Mouse (Mus musculus): ENCODE data around the gene Mast3.
A peak's percentile ranks its signal among the peaks of the same experiment; 100 is the strongest.

The Mast3 gene

DNA sequence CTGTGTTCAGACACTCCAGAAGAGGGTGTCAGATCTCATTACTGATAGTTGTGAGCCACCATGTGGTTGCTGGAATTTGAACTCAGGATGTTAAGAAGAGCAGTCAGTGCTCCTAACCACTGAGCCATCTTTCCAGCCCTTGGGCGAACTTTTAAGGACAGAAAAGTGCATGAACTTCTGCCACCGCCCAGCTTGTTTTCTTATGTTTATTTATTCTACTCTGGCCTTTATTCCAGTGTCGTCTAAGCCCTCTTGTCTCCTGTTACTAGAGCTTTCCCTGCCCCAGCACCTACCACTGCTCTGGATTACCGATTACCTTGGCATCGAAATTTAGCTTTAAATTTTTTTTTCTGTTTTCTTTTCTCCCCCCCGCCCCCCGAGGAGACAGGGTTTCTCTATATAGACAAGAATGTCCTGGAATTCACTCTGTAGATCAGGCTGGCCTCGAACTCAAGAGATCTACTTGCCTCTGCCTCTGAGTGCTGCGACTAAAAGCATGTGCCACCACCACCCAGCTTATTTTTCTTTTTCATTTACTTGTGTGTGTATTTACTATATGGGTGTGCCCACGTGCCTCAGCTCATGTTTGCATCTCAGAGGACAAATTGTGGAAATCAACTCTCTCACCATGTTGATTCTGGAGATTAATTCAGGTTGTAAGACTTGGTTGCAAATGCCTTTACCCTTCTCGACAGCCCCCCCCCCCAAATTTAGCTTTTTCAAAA lies 1.9 kb downstream of the Mast3 start:
- no peak for DNase-seq (ENCODE audit: low spot score)

GRCm38 (mm10) chr8:70801830-70802229 lies 3.0 kb downstream of the Mast3 start:
- DNase-seq (ENCODE audit: low spot score), result no peak

GRCm38 (mm10) chr8:70801156-70801555 lies 3.7 kb downstream of the Mast3 start:
- no peak for DNase-seq (ENCODE audit: low spot score)

DNA sequence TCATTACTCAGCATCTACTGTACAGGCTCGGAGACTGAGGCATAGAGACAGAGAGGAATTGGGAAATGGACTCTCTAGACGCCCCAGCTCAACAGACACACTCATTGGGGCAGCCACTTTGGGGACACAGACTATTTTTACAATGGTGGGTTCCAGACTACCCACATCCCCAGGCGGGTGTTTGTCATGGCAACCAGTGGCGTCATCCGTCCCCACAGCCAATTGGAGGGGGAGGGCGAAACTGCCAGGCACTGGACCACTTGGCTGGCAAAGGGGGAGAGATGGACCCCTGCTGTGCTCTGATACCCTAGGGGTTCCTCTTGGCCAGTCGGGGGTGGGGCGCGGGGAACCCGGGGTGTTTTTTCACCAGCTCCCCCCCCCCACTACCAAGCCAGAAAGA lies 4.2 kb downstream of the Mast3 start:
- no peak for DNase-seq (ENCODE audit: low spot score)

DNA sequence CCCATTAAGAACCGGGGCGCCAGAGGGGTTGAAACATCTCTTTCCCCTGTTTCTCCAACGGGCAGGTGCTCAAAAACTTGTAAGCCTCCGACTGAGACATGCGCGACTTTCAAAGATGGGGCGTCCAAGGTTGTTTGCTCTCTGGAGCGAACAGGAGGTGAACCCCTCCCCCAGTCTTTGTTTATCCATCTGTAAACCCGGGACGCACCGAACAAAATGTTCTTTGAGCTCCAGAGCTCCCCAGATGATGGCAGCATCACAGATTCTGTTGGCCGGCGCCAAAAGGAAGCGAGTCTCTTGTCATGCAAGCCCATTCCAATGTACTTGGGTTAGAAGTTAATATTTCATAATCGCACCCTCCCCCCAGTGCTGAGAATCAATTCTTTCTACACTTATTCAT lies 6.6 kb downstream of the Mast3 start:
- DNase-seq (ENCODE audit: low spot score), result no peak

GRCm38 (mm10) chr8:70797081-70798070 lies 7.5 kb downstream of the Mast3 start:
- peak; percentile 95 for DNase-seq (ENCODE audit: low spot score)

DNA sequence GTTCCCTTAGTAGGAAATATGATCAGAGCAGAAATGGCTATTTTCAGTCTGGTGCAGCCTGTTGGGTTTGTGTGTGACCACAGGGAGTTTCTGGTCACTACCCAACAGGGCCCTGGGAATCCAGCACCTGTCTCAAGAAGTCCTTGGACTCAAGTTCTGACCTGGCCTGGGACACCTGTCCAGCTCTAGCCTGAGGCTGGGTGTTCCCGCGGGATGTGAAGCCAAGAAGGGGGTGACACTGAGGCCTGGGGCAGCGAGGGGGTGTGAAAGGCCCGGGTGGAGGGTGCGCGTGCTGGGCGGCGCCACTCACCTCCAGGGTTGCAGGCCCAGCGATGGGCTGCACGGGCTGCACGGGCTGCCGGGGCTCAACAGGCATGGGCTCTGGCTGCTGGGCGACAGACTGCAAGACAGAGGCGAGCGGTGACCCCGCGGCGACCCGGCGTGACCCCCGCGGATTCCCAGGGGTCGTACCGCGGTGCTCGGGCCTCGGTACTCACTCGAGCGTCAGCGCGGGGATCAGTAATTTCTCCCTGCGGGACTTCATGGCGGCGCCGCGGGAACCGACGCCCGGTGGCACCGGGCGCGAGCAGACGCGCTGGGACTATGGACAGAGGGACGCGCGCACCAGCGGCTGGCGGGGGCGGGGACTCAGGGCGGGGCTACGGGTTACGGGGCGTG lies 8.3 kb downstream of the Mast3 start:
- DNase-seq (ENCODE audit: low spot score), result peak; percentile 37

DNA sequence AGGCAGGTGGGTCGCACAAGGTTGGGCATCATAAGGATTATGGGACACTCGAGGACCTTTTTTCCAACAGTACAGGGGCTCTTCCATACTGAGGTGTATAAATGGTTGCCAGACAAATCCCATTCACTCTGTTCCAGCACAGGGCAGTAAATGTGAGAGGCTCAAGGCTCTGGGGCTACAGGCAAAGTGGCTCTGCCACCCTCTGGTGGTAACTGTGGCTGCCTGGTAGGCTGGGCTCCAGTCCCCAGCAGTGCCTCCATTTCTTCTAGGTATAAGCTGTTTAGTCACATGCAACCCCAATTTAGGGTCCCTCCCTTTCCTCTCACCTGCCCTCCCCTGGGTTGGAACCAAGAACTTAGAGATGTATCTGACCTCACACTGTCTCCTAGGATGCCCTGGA lies 9.5 kb downstream of the Mast3 start:
- no peak for DNase-seq (ENCODE audit: low spot score)

GRCm38 (mm10) chr8:70794215-70794614 lies 10.6 kb downstream of the Mast3 start:
- no peak for DNase-seq (ENCODE audit: low spot score)

DNA sequence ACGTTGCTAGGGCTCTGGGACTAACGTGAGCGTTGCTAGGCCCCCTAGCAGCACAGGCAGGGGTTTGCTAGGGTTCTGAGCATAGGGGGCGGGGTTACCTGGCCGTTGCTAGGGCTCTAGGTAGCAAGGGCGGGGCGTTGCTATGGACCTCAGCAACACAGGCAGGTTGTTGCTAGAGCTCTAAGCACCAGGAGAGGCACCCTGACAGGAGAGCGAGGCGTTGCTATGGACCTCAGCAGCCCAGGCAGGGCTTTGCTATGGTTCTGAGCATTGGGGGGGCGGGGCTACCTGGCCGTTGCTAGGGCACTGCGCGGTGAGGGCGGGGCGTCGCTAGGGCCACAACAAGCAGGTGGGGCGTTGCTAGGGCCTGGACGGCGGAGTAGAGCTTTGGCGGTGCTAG lies 12.2 kb downstream of the Mast3 start:
- peak; percentile 79 for DNase-seq (ENCODE audit: low spot score)

GRCm38 (mm10) chr8:70791975-70792691 lies 12.7 kb downstream of the Mast3 start:
- peak; percentile 97 for DNase-seq (ENCODE audit: low spot score)

DNA sequence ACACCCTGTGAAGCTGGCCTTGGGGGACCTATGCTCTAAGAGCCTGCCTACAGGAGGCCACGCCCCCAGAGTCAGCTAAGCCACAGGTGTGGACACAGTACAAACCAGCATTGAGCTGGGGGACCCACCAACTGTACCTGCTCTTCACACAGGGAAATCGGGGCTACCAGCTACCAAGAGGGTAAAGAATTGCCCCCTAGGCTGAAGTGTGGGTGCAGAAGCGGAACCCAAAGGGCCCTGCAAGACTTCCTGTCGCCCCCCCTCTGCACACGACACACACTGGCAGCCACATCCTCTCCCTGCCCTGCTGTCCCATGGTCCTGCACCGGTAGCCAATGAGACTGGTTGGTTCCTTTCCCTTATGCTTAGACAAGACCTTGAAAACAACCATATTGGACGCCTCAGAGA lies 13.6 kb downstream of the Mast3 start:
- DNase-seq (ENCODE audit: low spot score), result no peak

DNA sequence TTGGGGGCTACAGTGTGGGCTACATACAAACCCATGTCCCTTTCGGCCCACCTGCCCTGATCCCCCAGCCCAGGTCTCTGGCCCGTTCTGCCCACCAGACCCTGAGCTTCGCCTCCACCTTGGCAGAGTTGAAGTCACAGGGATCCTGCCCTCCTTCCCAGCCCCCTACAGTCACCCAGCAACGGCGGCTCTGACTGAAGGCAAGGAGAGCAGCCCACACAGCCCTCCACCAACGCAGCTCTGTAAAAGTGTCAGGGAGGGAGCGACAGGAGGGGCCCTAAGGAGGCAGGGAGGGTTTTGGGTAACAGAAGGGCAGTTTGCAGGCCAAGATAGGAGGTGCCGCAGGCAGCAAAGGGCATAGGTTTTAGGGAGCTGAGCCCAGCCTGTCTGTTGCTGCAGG lies 14.0 kb downstream of the Mast3 start:
- DNase-seq (ENCODE audit: low spot score), result no peak

DNA sequence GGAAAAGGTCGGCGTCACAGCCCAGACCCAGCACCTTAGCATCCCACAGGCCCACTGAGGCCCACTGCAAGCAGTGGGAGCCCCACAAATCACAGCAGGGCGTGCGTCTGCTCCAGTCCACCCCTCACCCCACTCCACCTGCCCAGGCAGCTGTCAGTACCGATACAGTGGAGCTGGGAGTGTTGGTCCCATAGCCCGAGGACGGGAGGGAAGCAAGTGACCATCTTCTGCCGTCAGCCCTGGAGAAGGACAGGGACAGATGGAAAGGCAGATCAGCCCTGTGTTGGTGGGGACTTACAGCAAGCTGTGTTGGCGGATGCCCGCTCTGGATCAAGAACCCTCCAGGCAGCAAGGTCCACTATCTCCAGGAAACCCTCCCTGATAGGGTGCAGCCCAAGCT lies 15.8 kb downstream of the Mast3 start:
- DNase-seq (ENCODE audit: low spot score), result no peak

- peak; percentile 87 for DNase-seq (ENCODE audit: low spot score)
These were observed 16.8 kb downstream of the Mast3 start for GRCm38 (mm10) chr8:70787941-70788667.

DNA sequence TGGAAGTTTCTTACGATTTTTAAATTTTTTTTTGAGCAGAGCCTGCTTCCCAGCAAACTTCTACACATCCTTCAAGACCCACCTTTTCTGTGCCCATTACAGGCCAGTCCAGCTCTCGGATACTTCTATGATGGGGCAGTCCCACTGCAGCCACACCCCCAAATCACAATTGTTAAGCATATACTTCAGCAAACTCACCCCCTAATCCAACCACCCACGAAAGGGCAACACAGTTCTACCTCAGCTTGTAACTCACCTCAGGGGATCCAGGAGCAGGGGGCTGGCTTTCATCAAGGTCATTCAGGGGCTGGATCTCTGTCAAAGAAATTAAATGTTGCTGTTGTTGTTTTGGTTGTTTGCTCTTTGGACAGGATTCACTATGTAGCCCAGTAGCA lies 17.8 kb downstream of the Mast3 start:
- DNase-seq (ENCODE audit: low spot score), result no peak

GRCm38 (mm10) chr8:70786291-70787050 lies 18.4 kb downstream of the Mast3 start:
- no peak for DNase-seq (ENCODE audit: low spot score)

GRCm38 (mm10) chr8:70780093-70780492 lies 24.8 kb downstream of the Mast3 start:
- DNase-seq (ENCODE audit: low spot score), result no peak

GRCm38 (mm10) chr8:70776496-70777444 lies 28.1 kb downstream of the Mast3 start, which contains the start of gene Pik3r2:
TSS of gene Pik3r2 (minus strand) at chr8:70776713.
- DNase-seq (ENCODE audit: low spot score), result peak; percentile 98

All from embryo, embryonic 10 days (tissue).